Mouse (Mus musculus) forelimb bud, embryonic 11.5 days (tissue): ENCODE results near the gene Anapc2.
"Not testable (repeated sequence)": the region's sequence is repeated elsewhere in the genome, so short reads cannot be mapped to it uniquely, and the experiment has no call there.

Experiments
- DNase-seq: peaks from one replicate; pipeline ENCODE4 v3.0.0-alpha.2; 2012; ENCODE audit warnings: low read depth, low spot score

Anapc2 gene

DNA sequence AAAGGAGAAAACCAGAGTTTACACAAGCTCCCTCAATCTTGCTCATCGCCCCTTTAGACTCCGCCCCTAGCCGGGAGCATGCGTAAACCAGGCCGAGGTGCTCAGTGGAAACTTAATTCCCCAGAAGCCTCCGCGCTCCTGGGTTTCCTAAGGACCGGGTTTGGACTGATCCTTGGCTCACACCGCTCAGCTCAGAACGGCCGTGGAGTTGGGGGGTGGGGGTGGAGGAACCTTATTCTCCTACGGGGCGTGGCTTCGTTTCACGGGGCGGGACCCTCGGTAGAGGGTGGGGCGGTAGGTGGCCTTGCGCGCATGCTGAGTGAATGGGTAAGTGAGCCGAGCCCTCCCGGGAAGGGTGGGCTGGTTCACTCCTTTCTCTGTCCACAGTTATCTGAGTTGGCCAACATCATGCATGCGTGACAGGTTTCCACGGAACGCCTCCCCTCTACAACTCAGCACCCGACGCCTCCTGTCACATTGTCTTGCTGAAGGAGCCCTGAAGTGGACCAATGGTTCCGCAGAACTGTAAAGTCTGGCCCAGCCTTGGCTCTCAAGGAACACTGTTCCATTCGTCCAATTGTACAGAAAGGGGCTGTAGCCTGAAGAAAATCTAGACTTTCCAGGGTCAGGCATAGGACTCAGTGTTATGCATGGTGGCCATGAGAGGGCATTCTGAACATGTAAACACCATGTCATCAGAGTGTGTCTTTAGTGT is 31.4 kb upstream of the Anapc2 start:
- peak; percentile 75 for DNase-seq

DNA sequence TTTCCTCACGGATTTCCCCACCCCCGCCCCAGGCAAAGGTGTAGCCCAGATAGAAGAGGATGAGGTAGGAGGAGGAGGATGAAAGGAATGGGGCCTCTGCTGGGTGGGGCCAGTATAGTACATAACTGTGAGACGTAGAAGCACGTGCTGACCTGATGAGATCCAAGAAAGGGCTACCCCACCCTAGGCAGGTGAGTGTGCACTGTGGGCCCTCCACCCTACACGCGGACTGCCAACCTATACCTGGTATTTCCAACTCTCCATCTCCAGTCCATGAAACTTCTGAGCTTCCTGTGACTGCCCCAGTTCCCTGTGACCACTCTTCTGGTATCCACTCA is 30.9 kb upstream of the Anapc2 start:
- DNase-seq, result no peak

DNA sequence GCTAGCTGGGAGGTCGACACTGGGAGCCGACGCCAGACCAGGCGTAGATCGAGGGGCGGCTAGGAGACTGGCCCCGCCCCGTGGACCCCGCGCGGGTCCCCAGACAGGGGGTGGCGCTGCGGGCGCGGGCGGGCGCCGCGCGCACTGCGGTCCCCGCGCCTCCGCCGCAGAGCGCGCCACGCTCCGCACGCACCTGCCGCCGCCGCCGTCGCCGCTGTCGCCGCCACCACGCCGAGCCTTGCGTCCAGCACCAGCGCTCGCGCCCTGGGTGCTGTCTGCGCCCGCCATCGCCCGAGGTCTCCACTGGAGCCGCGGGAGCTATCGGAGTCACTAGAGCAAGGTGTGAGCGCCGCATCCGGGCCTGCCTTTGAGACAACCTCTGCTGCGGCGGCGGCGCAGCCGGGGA is 30.2 kb upstream of the Anapc2 start, which contains the start of the genes Rnf208 and Cysrt1:
TSS of gene Rnf208 (plus strand) at position 155 of the 406 bp plus-strand sequence.
TSS of gene Cysrt1 (minus strand) at position 352 of the 406 bp plus-strand sequence.
- DNase-seq, result no peak

DNA sequence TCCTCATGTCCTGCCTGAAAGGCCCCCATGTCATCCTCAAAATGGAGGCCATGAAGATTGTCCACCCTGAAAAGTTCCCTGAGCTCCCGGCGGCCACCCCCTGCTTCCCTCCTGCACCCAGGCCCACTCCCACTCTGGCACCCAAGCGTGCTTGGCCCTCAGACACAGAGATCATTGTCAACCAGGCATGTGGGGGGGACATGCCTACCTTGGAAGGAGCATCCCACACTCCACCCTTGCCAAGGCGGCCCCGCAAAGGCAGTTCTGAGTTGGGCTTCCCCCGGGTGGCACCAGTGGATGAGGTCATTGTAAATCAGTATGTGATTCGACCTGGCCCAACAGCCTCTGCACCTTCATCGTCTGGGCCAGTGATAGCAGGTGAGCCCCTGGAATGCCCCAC is 28.9 kb upstream of the Anapc2 start:
- no peak for DNase-seq

DNA sequence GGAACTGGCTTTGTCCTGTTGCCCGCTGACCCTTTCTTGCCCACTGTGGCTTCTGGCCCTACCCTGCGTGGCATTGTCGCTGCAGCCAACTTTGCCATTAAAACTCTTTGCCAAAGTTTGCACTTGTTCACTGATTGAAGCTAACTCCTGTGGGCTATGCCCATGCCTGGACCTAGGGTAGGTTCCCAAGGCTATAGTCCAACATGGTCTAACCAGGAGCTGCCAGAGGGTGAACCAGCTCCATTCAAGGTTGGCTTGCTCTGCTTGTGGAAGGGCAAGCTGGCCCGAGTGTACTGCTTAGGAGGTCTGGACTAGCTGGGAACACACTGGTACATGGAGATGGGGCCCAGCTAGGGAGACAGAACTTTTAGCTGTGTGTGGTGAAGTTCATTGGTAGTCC is 28.1 kb upstream of the Anapc2 start:
- DNase-seq, result no peak

DNA sequence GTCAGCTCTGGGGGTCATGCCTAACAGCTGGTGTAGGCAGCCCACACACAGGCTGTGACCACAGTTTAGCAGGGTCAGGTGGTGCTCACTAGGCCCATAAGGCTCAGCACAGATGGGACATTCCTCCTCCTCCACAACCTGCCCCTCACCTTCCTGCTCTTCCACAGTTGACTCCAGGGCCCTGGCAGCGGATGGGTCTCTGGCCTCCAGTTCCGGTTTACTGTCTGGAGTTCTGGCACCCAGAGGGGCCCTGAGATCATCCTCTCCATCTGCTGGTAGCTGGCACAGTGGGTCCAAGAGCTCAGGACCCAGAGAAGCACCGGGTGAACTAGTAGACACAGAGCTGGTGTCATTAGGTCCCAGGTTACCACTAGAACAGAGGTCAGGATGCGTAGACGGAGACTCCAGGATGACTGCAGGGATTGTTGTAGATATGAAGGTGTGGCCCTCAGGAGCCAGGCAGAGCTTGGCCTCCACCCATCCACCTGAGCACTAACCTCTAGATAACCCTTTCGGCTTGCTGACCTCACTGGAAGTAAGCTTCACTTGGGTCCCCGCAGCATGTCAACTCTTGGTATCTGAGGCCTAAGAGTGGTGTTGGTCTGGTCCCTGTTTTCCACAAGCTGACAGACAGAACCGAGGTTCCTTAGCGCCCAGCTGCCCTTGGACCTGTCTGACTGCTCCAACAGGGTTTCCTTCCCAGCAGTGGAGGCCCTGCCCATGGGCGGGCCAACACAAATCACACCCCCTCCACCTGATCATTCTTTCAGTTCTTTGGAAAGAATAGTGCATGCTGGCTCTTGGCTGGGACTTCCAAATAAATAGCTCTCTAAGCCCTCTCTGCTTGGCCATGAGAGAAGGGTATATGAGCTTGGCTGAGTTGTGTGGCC is 25.9 kb upstream of the Anapc2 start, which contains the start of gene AL732309.1:
TSS of gene AL732309.1 (minus strand) at position 681 of the 890 bp plus-strand sequence.
- DNase-seq, result no peak

DNA sequence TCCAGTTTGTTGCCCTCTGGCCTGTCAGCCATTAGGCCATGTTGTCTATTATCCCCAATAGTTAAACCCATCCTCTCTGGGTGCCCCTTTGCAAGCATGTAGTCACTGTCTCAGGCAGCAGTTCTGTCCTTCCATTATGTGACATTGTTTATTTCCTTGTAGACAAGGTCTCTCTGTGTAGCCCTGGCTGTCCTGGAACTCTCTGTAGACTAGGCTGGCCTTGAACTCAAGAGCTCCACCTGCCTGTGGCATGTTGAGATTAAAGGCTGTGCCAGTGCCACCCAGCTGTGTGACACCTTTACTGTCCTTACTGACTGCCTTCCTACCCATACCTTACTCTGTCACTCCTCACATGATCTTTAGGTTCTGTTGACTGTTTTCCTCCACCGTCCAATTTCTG is 19.9 kb upstream of the Anapc2 start:
- DNase-seq, result no peak

DNA sequence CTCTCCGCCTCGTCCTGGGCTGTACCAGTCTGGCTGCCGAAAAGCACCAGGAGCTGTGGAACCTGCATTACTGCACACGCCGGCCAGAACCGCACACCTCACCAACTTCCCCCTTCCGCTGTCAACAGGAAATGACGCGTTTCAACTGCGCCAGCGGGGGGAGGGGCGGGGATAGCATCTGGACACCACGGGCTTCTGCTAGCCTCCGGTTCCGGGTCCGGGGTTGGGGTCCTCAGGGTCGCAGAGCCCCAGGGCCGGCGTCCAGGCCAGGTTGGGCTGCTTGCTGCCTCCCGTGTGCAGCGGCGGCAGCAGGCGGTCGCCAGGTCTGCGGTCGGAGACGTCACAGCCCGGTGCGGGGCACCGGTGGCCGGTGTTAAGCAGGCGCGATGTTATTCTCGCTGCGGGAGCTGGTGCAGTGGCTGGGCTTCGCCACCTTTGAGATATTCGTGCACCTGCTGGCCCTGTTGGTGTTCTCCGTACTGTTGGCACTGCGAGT is 16.9 kb upstream of the Anapc2 start, which contains the start of gene Tmem203:
TSS of gene Tmem203 (plus strand) at position 156 of the 496 bp plus-strand sequence.
- DNase-seq, result peak; percentile 92

DNA sequence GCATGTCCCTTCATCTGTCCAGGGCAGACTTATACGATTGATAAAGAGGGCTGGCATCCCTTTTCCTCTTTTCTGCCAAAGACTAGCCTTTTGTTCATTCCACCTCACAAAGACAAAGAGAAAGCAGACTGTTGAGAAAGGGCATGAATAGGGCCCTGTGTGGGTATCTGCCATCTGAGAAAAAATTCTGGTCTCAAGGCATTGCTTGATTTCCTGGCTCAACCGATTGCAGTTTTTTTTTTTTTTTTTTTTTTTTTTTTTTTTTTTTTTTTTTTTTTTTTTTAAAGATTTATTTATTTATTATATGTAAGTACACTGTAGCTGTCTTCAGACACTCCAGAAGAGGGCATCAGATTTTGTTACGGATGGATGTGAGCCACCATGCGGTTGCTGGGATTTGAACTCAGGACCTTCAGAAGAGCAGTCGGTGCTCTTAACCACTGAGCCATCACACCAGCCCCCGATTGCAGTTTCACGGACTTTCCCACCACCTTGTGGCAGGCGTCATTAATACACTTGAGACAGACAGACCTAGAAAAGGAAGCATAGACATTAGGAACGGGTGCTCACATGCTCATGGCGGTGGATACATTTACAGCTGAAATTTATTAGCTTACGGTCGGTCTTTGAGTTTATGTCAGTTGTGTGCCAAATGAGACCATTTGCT is 15.7 kb upstream of the Anapc2 start:
- DNase-seq, result peak; percentile 39

DNA sequence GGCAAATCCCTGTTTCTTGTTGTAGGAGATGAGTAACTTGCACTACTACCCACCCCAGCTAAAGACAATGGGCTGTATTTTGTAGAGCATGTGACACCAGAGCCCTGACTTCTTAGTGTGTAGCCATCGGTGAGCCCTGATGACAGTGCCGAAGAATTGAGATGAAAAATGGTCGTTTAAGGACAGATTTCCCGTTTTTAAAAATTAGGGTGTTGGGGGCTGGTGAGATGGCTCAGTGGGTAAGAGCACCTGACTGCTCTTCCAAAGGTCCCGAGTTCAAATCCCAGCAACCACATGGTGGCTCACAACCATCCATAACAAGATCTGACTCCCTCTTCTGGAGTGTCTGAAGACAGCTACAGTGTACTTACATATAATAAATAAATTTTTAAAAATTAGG is 15.0 kb upstream of the Anapc2 start:
- not testable (repeated sequence) for DNase-seq

DNA sequence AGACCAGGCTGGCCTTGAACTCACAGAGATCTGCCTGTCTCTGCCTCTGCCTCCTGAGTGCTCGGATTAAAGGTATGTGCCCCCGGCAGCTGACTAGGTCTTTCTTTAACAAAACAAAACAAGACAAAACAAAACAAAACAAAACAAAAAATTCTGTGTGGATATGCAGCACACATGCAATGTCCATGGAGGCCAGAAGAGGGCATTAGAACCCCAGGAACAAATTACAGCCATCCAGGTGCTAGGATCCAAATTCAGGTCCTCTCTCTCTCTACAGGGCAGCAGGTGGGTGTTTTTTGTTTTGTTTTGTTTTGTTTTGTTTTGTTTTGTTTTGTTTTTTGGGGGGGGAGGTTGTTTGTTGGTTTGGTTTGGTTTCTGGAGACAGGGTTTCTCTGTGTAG is 13.4 kb upstream of the Anapc2 start:
- DNase-seq, result no peak

DNA sequence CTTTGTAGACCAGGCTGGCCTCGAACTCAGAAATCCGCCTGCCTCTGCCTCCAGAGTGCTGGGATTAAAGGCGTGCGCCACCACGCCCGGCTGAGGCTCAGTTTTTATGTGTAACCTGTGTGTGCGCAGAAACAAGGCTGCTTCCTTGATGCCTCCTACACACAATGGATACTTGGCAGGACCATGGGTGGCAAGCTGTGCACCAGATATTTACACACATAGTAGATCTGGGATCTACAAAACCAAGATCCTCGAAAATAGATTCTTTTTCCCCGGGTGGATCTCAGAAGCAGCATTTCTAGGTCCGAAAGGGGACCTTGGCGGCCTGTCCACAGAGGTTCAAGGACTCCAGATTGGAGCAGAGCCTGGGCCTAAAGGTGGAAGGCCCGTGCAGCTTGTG is 10.4 kb upstream of the Anapc2 start:
- DNase-seq, result no peak

DNA sequence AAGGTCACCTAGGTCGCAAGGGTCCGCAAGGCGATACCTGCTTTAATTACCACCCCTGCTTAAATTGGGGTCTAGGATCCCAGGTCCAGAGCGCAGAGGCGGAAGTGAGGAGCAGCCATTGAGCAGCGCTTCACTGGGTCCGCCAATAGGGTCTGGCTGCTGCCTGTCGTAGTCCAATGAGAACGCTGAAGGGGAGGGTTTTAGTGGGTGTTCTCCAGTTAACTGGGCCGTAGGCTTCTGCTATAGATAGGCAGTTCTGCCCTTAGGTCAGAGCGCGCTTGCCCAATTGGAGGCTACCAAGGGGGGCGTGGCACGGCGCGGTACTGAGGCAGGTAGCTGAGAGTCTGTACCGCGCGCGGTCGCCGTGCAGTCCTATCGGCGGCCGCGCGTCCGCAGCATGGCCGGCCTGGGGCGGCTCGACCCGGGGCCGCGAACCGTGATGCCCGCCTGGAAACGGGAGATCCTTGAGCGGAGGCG is 9.9 kb upstream of the Anapc2 start, which contains the start of gene Tprn:
TSS of gene Tprn (plus strand) at position 328 of the 477 bp plus-strand sequence.
- DNase-seq, result peak; percentile 96

DNA sequence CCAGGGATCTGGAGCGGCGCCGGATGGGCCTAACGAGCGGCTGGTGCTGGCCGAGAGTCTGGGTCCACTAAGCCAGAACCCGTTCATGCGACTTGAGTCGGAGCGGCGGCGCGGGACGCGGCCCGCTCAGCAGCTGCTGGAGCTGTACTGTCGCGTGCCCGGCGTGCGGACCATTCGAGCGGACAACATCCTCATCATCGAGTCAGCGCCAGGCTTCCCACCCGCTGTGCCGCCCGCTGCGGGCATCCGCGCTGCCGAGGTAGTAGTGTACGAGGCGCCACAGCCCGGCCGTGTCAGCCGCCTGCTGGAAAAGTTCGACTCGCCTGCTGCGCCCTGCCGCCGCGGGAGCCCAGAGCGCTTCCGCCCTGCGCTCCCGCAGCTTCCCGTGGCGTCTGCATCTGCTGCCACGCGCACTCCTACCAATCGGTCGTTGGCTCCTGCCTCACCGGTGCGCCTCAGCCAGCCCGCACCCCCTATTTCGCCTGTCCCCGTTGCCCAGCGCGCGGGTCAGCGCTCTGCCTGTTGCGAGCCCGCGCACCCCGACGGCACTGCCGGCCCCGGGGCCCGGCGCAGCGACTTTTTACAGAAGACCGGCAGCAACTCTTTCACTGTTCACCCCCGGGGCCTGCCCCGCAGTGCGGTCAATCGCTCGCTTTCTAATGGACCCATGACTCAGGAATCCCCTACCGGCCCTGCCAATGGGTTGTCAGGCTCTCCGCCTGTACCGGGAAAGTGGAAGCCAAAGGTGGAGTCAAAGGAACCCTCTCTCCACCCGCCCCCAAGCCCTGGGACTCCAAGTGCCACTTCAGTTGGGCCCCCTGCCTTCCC is 9.3 kb upstream of the Anapc2 start:
- DNase-seq, result peak; percentile 24

DNA sequence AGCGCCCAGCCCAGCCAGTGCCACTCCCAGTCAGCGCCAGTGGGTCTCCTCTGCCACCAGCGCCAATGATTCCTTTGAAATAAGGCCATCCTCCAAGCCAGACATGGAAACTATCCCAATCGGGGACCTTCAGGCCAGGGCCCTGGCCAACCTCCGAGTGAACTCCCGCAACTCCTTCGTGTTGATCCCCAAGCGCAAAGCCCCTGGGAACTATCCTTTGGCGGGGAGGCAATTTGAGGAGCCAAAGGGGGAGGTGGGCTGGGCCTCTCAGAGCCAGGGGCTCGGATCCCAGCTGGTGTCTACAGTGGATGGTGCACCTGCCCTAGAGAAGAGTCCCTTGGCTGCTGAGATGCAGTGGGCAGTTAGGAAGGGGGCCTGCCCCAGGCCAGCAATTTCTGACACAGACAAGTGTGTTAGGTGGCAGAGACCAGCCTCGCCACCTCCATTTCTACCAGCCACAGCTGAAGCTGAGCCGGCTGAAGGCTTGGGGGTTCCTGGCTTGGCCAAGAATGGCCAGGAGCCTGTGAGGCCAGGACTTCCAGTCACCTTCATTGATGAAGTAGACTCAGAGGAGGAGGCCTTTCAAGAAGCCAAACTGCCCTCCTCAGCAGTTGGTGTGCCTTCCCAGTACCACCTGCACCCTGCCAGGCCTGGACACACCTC is 8.5 kb upstream of the Anapc2 start:
- no peak for DNase-seq

DNA sequence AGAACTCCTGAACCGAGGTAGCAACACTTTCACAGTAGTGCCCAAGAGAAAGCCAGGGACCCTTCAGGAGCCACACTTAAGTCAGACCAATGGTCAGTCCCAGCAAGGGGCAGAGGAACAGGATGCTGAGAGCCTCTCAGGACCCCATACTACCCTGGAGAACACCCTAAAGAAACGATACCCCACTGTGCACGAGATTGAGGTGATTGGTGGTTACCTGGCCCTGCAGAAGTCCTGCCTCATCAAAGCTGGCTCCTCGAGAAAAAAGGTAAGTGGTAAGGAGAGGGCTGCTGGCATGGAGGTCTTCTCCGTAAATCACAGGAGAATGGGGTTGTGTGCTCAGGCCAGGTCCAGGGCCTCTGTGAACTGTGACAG is 8.0 kb upstream of the Anapc2 start:
- no peak for DNase-seq

DNA sequence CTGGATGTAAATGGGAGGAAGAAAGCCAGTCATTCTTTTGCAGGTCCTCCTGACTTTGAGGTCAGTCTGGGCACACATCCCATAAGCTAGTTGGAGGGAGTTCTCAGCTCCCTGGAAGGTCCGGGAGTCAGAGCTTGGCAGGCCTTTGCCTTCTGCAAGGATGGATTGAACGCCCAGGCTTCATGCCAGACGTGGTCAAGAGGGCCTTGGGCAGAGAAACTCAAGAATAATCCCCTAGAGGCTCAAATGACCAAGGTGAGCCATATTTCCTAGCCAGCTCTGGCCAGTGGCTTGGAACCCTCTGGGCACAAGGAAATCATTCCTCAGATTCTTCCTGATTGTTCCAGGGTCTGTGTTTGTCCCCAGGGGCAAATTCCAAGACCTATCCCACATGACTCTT is 7.4 kb upstream of the Anapc2 start:
- DNase-seq, result no peak

DNA sequence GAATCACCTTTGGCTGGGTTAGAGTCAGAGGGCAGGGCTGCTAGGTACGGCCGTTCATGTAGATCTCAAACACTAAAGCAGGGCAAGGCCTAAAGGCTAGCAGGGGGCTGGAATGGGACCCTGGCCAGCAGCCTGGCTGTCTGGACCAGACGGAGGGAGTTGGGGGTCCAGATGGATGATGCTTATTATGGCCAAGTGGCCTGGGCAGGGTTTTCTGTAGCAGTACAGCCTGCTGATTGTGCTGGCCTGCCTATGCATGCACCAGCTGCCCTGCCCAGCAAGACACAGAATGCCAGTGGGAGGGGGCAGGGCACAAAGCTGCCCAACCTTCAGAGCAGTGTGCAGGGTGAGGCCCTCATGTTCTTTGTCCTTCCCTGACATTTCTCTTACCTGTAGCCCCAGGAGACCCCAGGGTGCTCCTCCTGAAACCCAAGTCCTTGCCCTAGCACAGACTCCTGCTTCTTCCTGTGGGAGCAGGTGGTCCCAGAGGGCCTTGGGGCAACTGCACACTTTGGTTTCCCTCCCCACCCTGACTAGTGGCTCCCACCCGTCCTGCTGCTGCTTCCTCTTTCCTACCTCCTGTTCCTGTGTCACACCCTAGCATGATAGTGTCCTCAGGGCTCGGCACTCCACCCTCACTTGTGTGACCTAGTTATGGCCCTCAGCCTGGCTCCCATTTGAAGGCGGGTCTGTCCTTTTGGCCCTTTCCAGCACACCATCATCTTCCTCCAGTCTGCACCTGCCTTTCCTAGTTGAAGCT is 6.2 kb upstream of the Anapc2 start:
- no peak for DNase-seq

DNA sequence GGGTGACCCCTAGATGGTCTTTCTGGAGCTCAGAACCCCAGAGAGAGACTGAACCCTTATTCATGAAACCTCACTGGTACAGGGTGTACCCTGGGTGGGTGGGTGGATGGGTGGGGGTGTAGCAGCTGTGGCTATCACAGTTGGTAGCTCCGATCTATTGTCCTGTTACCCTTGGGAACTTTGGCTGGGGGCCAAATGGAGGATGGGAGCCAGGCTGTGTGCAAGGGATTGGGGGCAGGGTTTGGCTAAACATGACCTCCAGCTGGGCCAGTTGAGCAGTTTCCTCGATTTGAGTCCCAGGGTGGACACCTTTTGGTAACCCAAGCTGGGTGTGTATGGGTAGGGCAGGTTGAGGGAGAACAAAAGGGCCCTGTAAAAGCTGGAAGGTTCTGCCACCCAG is 5.6 kb upstream of the Anapc2 start:
- DNase-seq, result no peak

DNA sequence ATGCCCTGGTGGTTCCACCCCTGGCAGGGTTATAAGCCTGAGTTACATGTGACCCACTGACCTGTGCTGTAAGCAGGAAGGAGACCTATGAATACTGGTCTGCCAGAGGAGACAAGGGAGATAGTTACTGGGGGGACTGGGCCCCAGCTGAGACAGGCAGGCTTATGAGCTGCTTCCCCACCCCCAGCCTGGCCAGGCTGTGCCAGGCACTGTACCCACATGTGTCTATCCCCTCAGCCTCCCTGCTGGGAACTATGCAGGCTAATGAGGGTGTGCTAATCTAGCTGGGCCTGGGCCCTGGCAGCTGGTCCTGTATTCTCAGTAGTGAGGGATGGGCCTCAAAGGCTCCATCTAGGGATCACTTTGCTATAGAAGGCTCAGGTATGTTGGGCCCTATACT is 5.0 kb upstream of the Anapc2 start:
- no peak for DNase-seq
